22 mouse cellular contexts compared by ENCODE assay signal in genomic region chr19:47248296-47248695, GRCm38 (mm10).
DNase-seq lines count a peak whose midpoint lies in the region; ATAC-seq lines count a peak whose summit lies in the region.
"Had no signal": no experiment of that assay in that cellular context is flagged by ENCODE, and none has a peak within 500 bp of the region (broad histone marks: within the 10 kb centered on the region; RNA-seq: fewer than 3 reads in every experiment).

No protein-coding gene starts in this region.

- H3K4me2 ChIP-seq in intestine, embryonic 14.5 days (ENCODE audit: low read length), result no peak overlapping the region
- 0 out of 2 replicates have a peak overlapping the region, but pooled peaks have one; percentile 6 for H3K4me2 ChIP-seq in liver, embryonic 13.5 days
- H3K4me2 ChIP-seq: embryonic facial prominence, embryonic 12.5 days; heart, embryonic 15.5 days; lung, embryonic 15.5 days; midbrain, embryonic 11.5 days; neural tube, embryonic 13.5 days had no signal

- H3K4me3 ChIP-seq in intestine, embryonic 14.5 days (ENCODE audit: low read depth, low read length), result no peak overlapping the region
- no peak overlapping the region for H3K4me3 ChIP-seq in liver, embryonic 13.5 days (replicated peaks)
- H3K4me3 ChIP-seq: embryonic facial prominence, embryonic 12.5 days; forebrain, embryonic 10.5 days; heart, embryonic 10.5 days; heart, embryonic 15.5 days; lung, embryonic 15.5 days; neural tube, embryonic 13.5 days had no signal

- peaks cover 25% of the 10 kb centered on the region for H3K4me1 ChIP-seq in intestine, embryonic 14.5 days (replicated peaks; ENCODE audit: control insufficient read depth, insufficient read depth, low read length)
- peaks cover 5% of the 10 kb centered on the region for H3K4me1 ChIP-seq in liver, embryonic 13.5 days (replicated peaks)

- H3K27me3 ChIP-seq in intestine, embryonic 14.5 days (replicated peaks; ENCODE audit: control insufficient read depth, insufficient read depth, low read length), result peaks cover 18% of the 10 kb centered on the region
- H3K27me3 ChIP-seq in liver, embryonic 13.5 days, result peaks cover 23% of the 10 kb centered on the region

- H3K36me3 ChIP-seq in intestine, embryonic 14.5 days (ENCODE audit: control insufficient read depth, insufficient read depth, low read length), result no peaks in the 10 kb centered on the region
- H3K36me3 ChIP-seq in liver, embryonic 13.5 days, result no peaks in the 10 kb centered on the region
- H3K36me3 ChIP-seq: embryonic facial prominence, embryonic 12.5 days; forebrain, embryonic 10.5 days; heart, embryonic 10.5 days; heart, embryonic 15.5 days; lung, embryonic 15.5 days; neural tube, embryonic 13.5 days had no signal

- H3K27ac ChIP-seq in intestine, embryonic 14.5 days (ENCODE audit: low read depth), result peak overlapping the region; percentile 43; the same call in 1 of the 2 replicates
- H3K27ac ChIP-seq in liver, embryonic 13.5 days, result no peak overlapping the region
- H3K27ac ChIP-seq: heart, embryonic 10.5 days; heart, embryonic 15.5 days; liver, embryonic 14.5 days; neural tube, embryonic 13.5 days had no signal

- no peak for ATAC-seq in intestine, embryonic 14.5 days (replicated peaks; ENCODE audit: low FRiP score, low TSS enrichment, low read depth)
- no peak for ATAC-seq in liver, embryonic 13.5 days (ENCODE audit: low read depth)
- no peak for ATAC-seq in activated CD4-positive, CD25-positive, alpha-beta regulatory T cell, adult 4 months
- ATAC-seq: forebrain, embryonic 16.5 days; hindbrain, embryonic 16.5 days; midbrain, embryonic 16.5 days had no signal

- DNase-seq in kidney, adult 9 months, result peak; percentile 17
- no peak for DNase-seq in kidney, postnatal 36 days
- peak; percentile 52 for DNase-seq in ES-CJ7 (ENCODE audit: low read depth, low spot score)
- no peak for DNase-seq in intestine, embryonic 14.5 days (ENCODE audit: low spot score)
- no peak for DNase-seq in liver, embryonic 13.5 days
- DNase-seq in thymus, postnatal 10 days (ENCODE audit: low spot score in 2 of 2), result no peak
- no peak for DNase-seq in frontal cortex, postnatal 10 days (ENCODE audit: low spot score in 2 of 2)
- DNase-seq: adrenal gland, postnatal 10 days; cerebellum, postnatal 36 days; thymus, postnatal 14 days had no signal

- 62% methylated on average over 7 of the region's 7 CpGs for WGBS in intestine, embryonic 14.5 days
- WGBS in liver, embryonic 13.5 days (ENCODE audit: insufficient replicate concordance), result 57% methylated on average over 7 of the region's 7 CpGs

- H3K9me3 ChIP-seq in intestine, embryonic 14.5 days (ENCODE audit: control insufficient read depth, low read length), result no peaks in the 10 kb centered on the region
- H3K9me3 ChIP-seq in liver, embryonic 13.5 days (replicated peaks), result no peaks in the 10 kb centered on the region
- H3K9me3 ChIP-seq: embryonic facial prominence, embryonic 12.5 days; forebrain, embryonic 10.5 days; heart, embryonic 10.5 days; heart, embryonic 15.5 days; lung, embryonic 15.5 days; neural tube, embryonic 13.5 days had no signal

- H3K9ac ChIP-seq in intestine, embryonic 14.5 days (ENCODE audit: low read length), result no peak overlapping the region
- H3K9ac ChIP-seq in liver, embryonic 13.5 days, result no peak overlapping the region
- H3K9ac ChIP-seq: embryonic facial prominence, embryonic 12.5 days; heart, embryonic 15.5 days; liver, embryonic 14.5 days; lung, embryonic 15.5 days had no signal

Comparison
In these comparisons a context has a peak if more than half of its experiments do, and no peak if none do; other contexts are left out.
1. DNase-seq: peak in kidney, adult 9 months (single experiment) and ES-CJ7 (single experiment); none in kidney, postnatal 36 days (0 of 2), intestine, embryonic 14.5 days (single experiment), liver, embryonic 13.5 days (single experiment), thymus, postnatal 10 days (0 of 2) and frontal cortex, postnatal 10 days (0 of 2).